Mouse (Mus musculus): Measurements from ENCODE around the gene Bcl2l2. TPM values are rescaled to one million over a fixed set of nuclear protein-coding genes. Genes with fewer than 3 reads are reported as not detected.
A peak's percentile ranks its signal among the peaks of the same experiment; 100 is the strongest.

Gene Bcl2l2
- 4.4 and 4.9 TPM in 2 replicates for polyA plus RNA-seq (2015; fragmentation: Nextera tagmentation; extraction: Ambion mirVana)

- H3K4me2 ChIP-seq (replicated peaks), result peak within 1 kb of the TSS; percentile 79
- peak within 1 kb of the TSS; percentile 71 for H3K4me3 ChIP-seq (replicated peaks)
- under 1% methylated on average over 27 of the region's 27 CpGs for WGBS
- H3K9me3 ChIP-seq, result no peaks in the 10 kb centered on the region
- peaks cover 6% of the 10 kb centered on the region; the same call in 1 of the 2 replicates for H3K27me3 ChIP-seq
- peaks cover 24% of the 10 kb centered on the region for H3K4me1 ChIP-seq (replicated peaks)
- H3K9ac ChIP-seq (replicated peaks), result peak within 1 kb of the TSS; percentile 91
- peak; percentile 89 for ATAC-seq
- peaks cover 23% of the 10 kb centered on the region for H3K36me3 ChIP-seq
- H3K27ac ChIP-seq, result peak within 1 kb of the TSS; percentile 88
These were observed at the start of gene Bcl2l2, which contains the start of gene Gm20521 for GRCm38 (mm10) chr14:54883154-54884021. Bcl2l2 (plus strand) TSS chr14:54883377. Gm20521 (plus strand) TSS chr14:54883441.

GRCm38 (mm10) chr14:54843461-54843860, 39.7 kb upstream of the Bcl2l2 start:
- ATAC-seq, result no peak

GRCm38 (mm10) chr14:54855726-54856125, 27.5 kb upstream of the Bcl2l2 start:
- H3K27me3 ChIP-seq, result no peaks in the 10 kb centered on the region
- no peak overlapping the region for H3K9ac ChIP-seq (replicated peaks)
- no peak overlapping the region for H3K4me2 ChIP-seq (replicated peaks)
- no peaks in the 10 kb centered on the region for H3K9me3 ChIP-seq
- WGBS, result 98% methylated on average over 3 of the region's 3 CpGs
- no peaks in the 10 kb centered on the region for H3K4me1 ChIP-seq (replicated peaks)
- ATAC-seq, result no peak
- H3K4me3 ChIP-seq (replicated peaks), result no peak overlapping the region
- no peak overlapping the region for H3K27ac ChIP-seq
- H3K36me3 ChIP-seq, result peaks cover 33% of the 10 kb centered on the region

More at GRCm38 (mm10) chr14:54843461-54843860, 39.7 kb upstream of the Bcl2l2 start:
- Histone ChIP-seq H3K9me3 (no peaks in the 10 kb centered on the region), H3K36me3 (no peaks in the 10 kb centered on the region), H3K27me3 (0 out of 2 replicates have a peak, but pooled peaks cover 3% of the 10 kb centered on the region), H3K4me2 (replicated peaks) (no peak overlapping the region), H3K4me3 (replicated peaks) (no peak overlapping the region), H3K27ac (no peak overlapping the region), H3K4me1 (replicated peaks) (no peaks in the 10 kb centered on the region), H3K9ac (replicated peaks) (no peak overlapping the region)
- WGBS, result 7% methylated on average over 4 of the region's 4 CpGs

- 92% methylated on average over 7 of the region's 7 CpGs for WGBS
- no peaks in the 10 kb centered on the region for H3K9me3 ChIP-seq
- H3K27me3 ChIP-seq, result no peaks in the 10 kb centered on the region
- no peak overlapping the region for H3K4me3 ChIP-seq (replicated peaks)
- no peaks in the 10 kb centered on the region for H3K4me1 ChIP-seq (replicated peaks)
- H3K27ac ChIP-seq, result no peak overlapping the region
- H3K4me2 ChIP-seq (replicated peaks), result no peak overlapping the region
- no peak for ATAC-seq
- H3K36me3 ChIP-seq, result peaks cover 33% of the 10 kb centered on the region
- no peak overlapping the region for H3K9ac ChIP-seq (replicated peaks)
These were observed 26.5 kb upstream of the Bcl2l2 start for GRCm38 (mm10) chr14:54856703-54857102.

- 92% methylated on average over 9 of the region's 9 CpGs for WGBS
These were observed 25.3 kb upstream of the Bcl2l2 start for GRCm38 (mm10) chr14:54857891-54858290.

GRCm38 (mm10) chr14:54860511-54860910, 22.7 kb upstream of the Bcl2l2 start:
- 39% methylated on average over 2 of the region's 2 CpGs for WGBS
- Histone ChIP-seq H3K9ac (replicated peaks) (no peak overlapping the region), H3K4me2 (replicated peaks) (no peak overlapping the region), H3K4me1 (replicated peaks) (peaks cover 11% of the 10 kb centered on the region), H3K9me3 (no peaks in the 10 kb centered on the region), H3K4me3 (replicated peaks) (no peak overlapping the region), H3K27ac (no peak overlapping the region), H3K36me3 (peaks cover 22% of the 10 kb centered on the region), H3K27me3 (no peaks in the 10 kb centered on the region)
- ATAC-seq, result no peak

More at GRCm38 (mm10) chr14:54857891-54858290, 25.3 kb upstream of the Bcl2l2 start:
- Histone ChIP-seq H3K9me3 (no peaks in the 10 kb centered on the region), H3K27ac (no peak overlapping the region), H3K4me1 (replicated peaks) (peaks cover under 1% of the 10 kb centered on the region; the same call in 1 of the 2 replicates), H3K9ac (replicated peaks) (no peak overlapping the region), H3K27me3 (no peaks in the 10 kb centered on the region), H3K4me2 (replicated peaks) (no peak overlapping the region), H3K36me3 (peaks cover 33% of the 10 kb centered on the region), H3K4me3 (replicated peaks) (no peak overlapping the region)
- no peak for ATAC-seq

GRCm38 (mm10) chr14:54863501-54864312, 19.5 kb upstream of the Bcl2l2 start:
- WGBS, result under 1% methylated on average over 45 of the region's 56 CpGs
- H3K9me3 ChIP-seq, result no peaks in the 10 kb centered on the region
- peaks cover 11% of the 10 kb centered on the region for H3K4me1 ChIP-seq (replicated peaks)
- no peaks in the 10 kb centered on the region for H3K27me3 ChIP-seq
- H3K4me2 ChIP-seq (replicated peaks), result peak overlapping the region; percentile 74
- H3K27ac ChIP-seq, result peak overlapping the region; percentile 72
- peak overlapping the region; percentile 79 for H3K9ac ChIP-seq (replicated peaks)
- no peaks in the 10 kb centered on the region for H3K36me3 ChIP-seq
- peak; percentile 100 for ATAC-seq
- H3K4me3 ChIP-seq (replicated peaks), result peak overlapping the region; percentile 62

- Histone ChIP-seq H3K4me1 (replicated peaks) (peaks cover 11% of the 10 kb centered on the region), H3K36me3 (no peaks in the 10 kb centered on the region), H3K9me3 (no peaks in the 10 kb centered on the region), H3K27me3 (no peaks in the 10 kb centered on the region), H3K4me2 (replicated peaks) (peak overlapping the region; percentile 74), H3K9ac (replicated peaks) (peak overlapping the region; percentile 69), H3K4me3 (replicated peaks) (peak overlapping the region; percentile 62), H3K27ac (peak overlapping the region; percentile 72)
- peak; percentile 12 for ATAC-seq
- WGBS, result 17% methylated on average over 21 of the region's 21 CpGs
These were observed 18.7 kb upstream of the Bcl2l2 start for GRCm38 (mm10) chr14:54864313-54865036.

GRCm38 (mm10) chr14:54865626-54866025, 17.6 kb upstream of the Bcl2l2 start:
- Histone ChIP-seq H3K36me3 (no peaks in the 10 kb centered on the region), H3K27me3 (no peaks in the 10 kb centered on the region), H3K4me3 (replicated peaks) (no peak overlapping the region), H3K4me2 (replicated peaks) (no peak overlapping the region), H3K4me1 (replicated peaks) (peaks cover 11% of the 10 kb centered on the region), H3K9ac (replicated peaks) (no peak overlapping the region), H3K9me3 (no peaks in the 10 kb centered on the region), H3K27ac (no peak overlapping the region)
- WGBS, result 88% methylated on average over 5 of the region's 5 CpGs
- no peak for ATAC-seq

GRCm38 (mm10) chr14:54866268-54866667, 16.9 kb upstream of the Bcl2l2 start:
- 73% methylated on average over 3 of the region's 3 CpGs for WGBS
- no peak overlapping the region for H3K4me2 ChIP-seq (replicated peaks)
- H3K9me3 ChIP-seq, result no peaks in the 10 kb centered on the region
- peaks cover 11% of the 10 kb centered on the region for H3K4me1 ChIP-seq (replicated peaks)
- H3K27me3 ChIP-seq, result no peaks in the 10 kb centered on the region
- no peak for ATAC-seq
- H3K4me3 ChIP-seq (replicated peaks), result no peak overlapping the region
- H3K9ac ChIP-seq (replicated peaks), result no peak overlapping the region
- H3K36me3 ChIP-seq, result no peaks in the 10 kb centered on the region
- no peak overlapping the region for H3K27ac ChIP-seq

GRCm38 (mm10) chr14:54866936-54867335, 16.2 kb upstream of the Bcl2l2 start:
- Histone ChIP-seq H3K4me3 (replicated peaks) (no peak overlapping the region), H3K27me3 (no peaks in the 10 kb centered on the region), H3K27ac (no peak overlapping the region), H3K9ac (replicated peaks) (no peak overlapping the region), H3K36me3 (no peaks in the 10 kb centered on the region), H3K4me2 (replicated peaks) (no peak overlapping the region), H3K4me1 (replicated peaks) (peaks cover 11% of the 10 kb centered on the region), H3K9me3 (no peaks in the 10 kb centered on the region)
- WGBS, result 56% methylated on average over 5 of the region's 5 CpGs
- no peak for ATAC-seq

Measured in midbrain, embryonic 13.5 days (tissue).